Mouse (Mus musculus) liver, embryonic 16.5 days (tissue): ENCODE results near the gene Carhsp1. TPM values are rescaled to one million over a fixed set of nuclear protein-coding genes. Genes with fewer than 3 reads are reported as not detected.

ENCODE experiments used
- ATAC-seq: fragments of 200-750 bp; cut with Nextera tagmentation; 2 replicates; pipeline ENCODE4 v1.8.0; 2017; ENCODE audit warnings: low read depth, mild to moderate bottlenecking, moderate number of reproducible peaks, moderate library complexity
- H3K27ac ChIP-seq: fragments of 300-500 bp; sonication (generic); 2 replicates; pipeline ENCODE4 v1.5.1; 2014; ENCODE audit warnings: mild to moderate bottlenecking, low read length
- H3K27me3 ChIP-seq: fragments of 300-500 bp; sonication (generic); 2 replicates; pipeline ENCODE4 v1.6.1; 2014; ENCODE audit warnings: low read depth, low read length, mixed read lengths; ENCODE audit not compliant: control insufficient read depth, insufficient read depth
- H3K36me3 ChIP-seq: fragments of 300-500 bp; sonication (generic); 2 replicates; pipeline ENCODE4 v1.6.1; 2014; ENCODE audit warnings: mild to moderate bottlenecking; ENCODE audit not compliant: control insufficient read depth, insufficient read depth
- H3K4me1 ChIP-seq: fragments of 300-500 bp; sonication (generic); 2 replicates; pipeline ENCODE4 v1.6.1; 2014; ENCODE audit warnings: low read depth, low read length, mixed read lengths; ENCODE audit not compliant: control insufficient read depth
- H3K4me2 ChIP-seq: fragments of 300-500 bp; sonication (generic); 2 replicates; pipeline ENCODE4 v1.6.1; 2014; ENCODE audit warnings: low read depth, low read length, mixed read lengths
- H3K4me3 ChIP-seq: fragments of 300-500 bp; sonication (generic); 2 replicates; pipeline ENCODE4 v1.5.1; 2014; ENCODE audit warnings: low read depth, mild to moderate bottlenecking, low read length
- H3K9ac ChIP-seq: fragments of 300-500 bp; sonication (generic); 2 replicates; pipeline ENCODE4 v1.6.1; 2014; ENCODE audit warnings: low read depth, low read length
- H3K9me3 ChIP-seq: fragments of 300-500 bp; sonication (generic); replicated peaks from 2 replicates; pipeline ENCODE4 v1.6.1; 2016; ENCODE audit warnings: low read length; ENCODE audit not compliant: control insufficient read depth
- WGBS: fragments of 180-500 bp; shearing (Covaris S2); extraction: QIAGEN DNeasy Blood & Tissue Kit; methylation state at CpG from one replicate; pipeline ENCODE4 v1.1.7; 2014; ENCODE audit not compliant: insufficient replicate concordance; 5-methylcytosine and 5-hydroxymethylcytosine counted together
- microRNA-seq: library from miRNA; unstranded; fragments of <30 nt; microRNA quantifications from one replicate; pipeline ENCODE4, GENCODE M21; 2016
- polyA plus RNA-seq: library from polyadenylated mRNA; unstranded; fragments of >200 nt; fragmentation: Nextera tagmentation; extraction: Ambion mirVana; gene quantifications from 2 replicates; pipeline ENCODE4 v1.2.1, GENCODE M21; 2015

Carhsp1 gene
- polyA plus RNA-seq, 1 experiment from 2014 or later = 96.6 TPM

DNA sequence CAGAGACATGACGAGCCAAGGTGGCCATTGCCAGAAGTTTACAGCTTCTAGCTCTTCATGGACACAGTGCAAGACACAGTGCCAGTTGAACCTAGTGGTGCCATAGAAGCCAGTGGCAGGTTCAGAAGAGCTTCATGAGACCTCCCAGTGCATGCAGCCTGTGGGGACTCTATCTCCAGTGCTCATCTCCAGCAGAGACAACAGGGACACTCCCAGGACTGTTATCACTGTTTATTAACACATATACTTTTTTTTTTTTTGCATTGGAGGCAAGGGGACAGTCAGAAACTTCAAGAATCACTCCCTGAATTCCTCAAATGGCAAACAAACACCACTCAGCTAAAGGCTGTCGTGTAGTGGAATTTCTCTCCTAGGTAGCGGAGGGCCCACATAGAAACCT, 58.5 kb downstream of the Carhsp1 start:
- H3K27me3 ChIP-seq = no peaks in the 10 kb centered on the region
- peak overlapping the region; percentile 53 for H3K9ac ChIP-seq
- H3K27ac ChIP-seq = peak overlapping the region; percentile 93
- peak overlapping the region; percentile 60 for H3K4me2 ChIP-seq
- peaks cover 29% of the 10 kb centered on the region for H3K4me1 ChIP-seq
- H3K36me3 ChIP-seq = no peaks in the 10 kb centered on the region
- H3K4me3 ChIP-seq = peak overlapping the region; percentile 26
- peak; percentile 36 for ATAC-seq
- 62% methylated on average over 3 of the region's 3 CpGs for WGBS
- no peaks in the 10 kb centered on the region for H3K9me3 ChIP-seq

- peak overlapping the region; percentile 60 for H3K4me2 ChIP-seq
- peak overlapping the region; percentile 53 for H3K9ac ChIP-seq
Measured at GRCm38 (mm10) chr16:8613039-8613438, 58.9 kb downstream of the Carhsp1 start.

GRCm38 (mm10) chr16:8612214-8613005, 59.5 kb downstream of the Carhsp1 start:
- H3K4me2 ChIP-seq = peak overlapping the region; percentile 60
- ATAC-seq = peak; percentile 99

More at GRCm38 (mm10) chr16:8613039-8613438, 58.9 kb downstream of the Carhsp1 start:
- no peaks in the 10 kb centered on the region for H3K27me3 ChIP-seq
- WGBS = 37% methylated on average over 4 of the region's 4 CpGs
- peak overlapping the region; percentile 93 for H3K27ac ChIP-seq
- peak; percentile 65 for ATAC-seq
- H3K4me3 ChIP-seq = peak overlapping the region; percentile 26
- no peaks in the 10 kb centered on the region for H3K36me3 ChIP-seq
- H3K4me1 ChIP-seq = peaks cover 29% of the 10 kb centered on the region
- no peaks in the 10 kb centered on the region for H3K9me3 ChIP-seq

DNA sequence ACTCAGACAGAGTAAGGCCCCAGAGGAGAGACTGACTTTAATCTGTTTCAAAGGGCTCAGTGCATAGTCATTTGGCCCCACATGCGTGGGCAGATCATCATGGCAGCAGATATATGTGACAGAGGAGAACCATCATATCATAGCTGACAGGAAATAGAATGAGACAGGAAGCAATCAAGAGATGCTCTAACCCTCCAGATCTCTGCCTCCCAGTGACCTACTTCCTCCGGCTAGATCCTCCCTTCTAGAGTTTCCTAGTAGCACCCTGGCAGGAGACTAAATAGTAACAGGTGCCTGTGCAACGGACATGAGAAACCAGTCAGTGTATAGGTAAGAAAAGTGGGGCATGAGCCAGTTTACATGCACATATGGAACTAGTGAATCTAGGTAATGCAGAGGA, 61.6 kb downstream of the Carhsp1 start:
- 51% methylated on average over 3 of the region's 3 CpGs for WGBS
- Histone ChIP-seq H3K27me3 (no peaks in the 10 kb centered on the region), H3K4me2 (no peak overlapping the region), H3K9me3 (no peaks in the 10 kb centered on the region), H3K9ac (no peak overlapping the region), H3K4me3 (no peak overlapping the region), H3K27ac (0 out of 2 replicates have a peak overlapping the region, but pooled peaks have one; percentile 16), H3K4me1 (peaks cover 29% of the 10 kb centered on the region), H3K36me3 (no peaks in the 10 kb centered on the region)
- no peak for ATAC-seq

More at GRCm38 (mm10) chr16:8612214-8613005, 59.5 kb downstream of the Carhsp1 start:
- peaks cover 29% of the 10 kb centered on the region for H3K4me1 ChIP-seq
- peak overlapping the region; percentile 26 for H3K4me3 ChIP-seq
- no peaks in the 10 kb centered on the region for H3K9me3 ChIP-seq
- 49% methylated on average over 8 of the region's 8 CpGs for WGBS
- no peaks in the 10 kb centered on the region for H3K36me3 ChIP-seq
- H3K27me3 ChIP-seq = no peaks in the 10 kb centered on the region
- H3K9ac ChIP-seq = peak overlapping the region; percentile 53
- H3K27ac ChIP-seq = peak overlapping the region; percentile 93

Small RNA genes within 50 kb of the gene (microRNA-seq; reads per million reads assigned to microRNA genes)
- not detected for gene Gm22137

Other genes starting within 250 kb of the Carhsp1 start
- gene Tmem114, start 247.0 kb downstream of the Carhsp1 start, polyA plus RNA-seq = not detected in 2 replicates
- gene Mettl22, start 201.4 kb downstream of the Carhsp1 start, polyA plus RNA-seq = 5.9 and 7.5 TPM in 2 replicates
- gene Abat, start 158.7 kb downstream of the Carhsp1 start, polyA plus RNA-seq = 37.8 and 46.2 TPM in 2 replicates
- 29.5 and 30.1 TPM in 2 replicates for gene Pmm2, start 34.5 kb downstream of the Carhsp1 start, polyA plus RNA-seq
- gene Tmem186, start 34.4 kb downstream of the Carhsp1 start, polyA plus RNA-seq = 8.9 and 9.7 TPM in 2 replicates
- gene Gm5767, start 8.6 kb upstream of the Carhsp1 start, polyA plus RNA-seq = 0.15 TPM in 1 of 2 replicates, not detected in the other
- gene Usp7, start 120.2 kb upstream of the Carhsp1 start, polyA plus RNA-seq = 22.4 and 22.6 TPM in 2 replicates
- gene 1810013L24Rik, start 157.9 kb upstream of the Carhsp1 start, polyA plus RNA-seq = 10.9 TPM in 2 replicates